Mouse (Mus musculus): ENCODE measurements around the gene Hoxd3. TPM values are rescaled to one million over a fixed set of nuclear protein-coding genes. Genes with fewer than 3 reads are reported as not detected.

The Hoxd3 gene
- polyA plus RNA-seq, 1 experiment: 0.42 TPM

DNA sequence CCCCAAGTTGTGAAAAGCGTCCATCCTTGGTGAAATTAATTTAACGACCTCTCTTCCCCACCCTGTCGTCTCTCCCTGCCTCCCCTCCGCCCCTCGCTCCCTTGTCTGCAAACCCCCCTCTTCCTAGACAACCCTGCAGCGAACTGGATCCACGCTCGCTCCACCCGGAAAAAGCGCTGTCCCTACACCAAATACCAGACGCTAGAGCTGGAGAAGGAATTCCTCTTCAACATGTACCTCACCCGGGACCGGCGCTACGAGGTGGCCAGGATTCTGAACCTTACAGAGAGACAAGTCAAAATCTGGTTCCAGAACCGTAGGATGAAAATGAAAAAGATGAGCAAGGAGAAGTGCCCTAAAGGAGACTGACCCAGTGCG, 12.7 kb upstream of the Hoxd3 start:
- TF ChIP-seq CTCF (IDR thresholded peaks at IDR 0.05; ENCODE audit: extremely low read depth, insufficient read length, insufficient replicate concordance, low read depth, low read length) (no peak), POLR2A (IDR thresholded peaks at IDR 0.05; ENCODE audit: low read depth, low read length) (no peak)
- Histone ChIP-seq H3K36me3 (ENCODE audit: control insufficient read depth, insufficient read depth, low read length) (no peaks in the 10 kb centered on the region), H3K4me1 (ENCODE audit: control insufficient read depth, insufficient read depth, insufficient read length, low read length) (peaks cover 5% of the 10 kb centered on the region), H3K27ac (ENCODE audit: insufficient read depth, low read depth, low read length) (no peak overlapping the region), H3K27me3 (ENCODE audit: control insufficient read depth, insufficient read depth, low read length) (peaks cover 82% of the 10 kb centered on the region), H3K4me3 (ENCODE audit: low read depth, low read length) (no peak overlapping the region)
- 9% methylated on average over 17 of the region's 17 CpGs for WGBS

DNA sequence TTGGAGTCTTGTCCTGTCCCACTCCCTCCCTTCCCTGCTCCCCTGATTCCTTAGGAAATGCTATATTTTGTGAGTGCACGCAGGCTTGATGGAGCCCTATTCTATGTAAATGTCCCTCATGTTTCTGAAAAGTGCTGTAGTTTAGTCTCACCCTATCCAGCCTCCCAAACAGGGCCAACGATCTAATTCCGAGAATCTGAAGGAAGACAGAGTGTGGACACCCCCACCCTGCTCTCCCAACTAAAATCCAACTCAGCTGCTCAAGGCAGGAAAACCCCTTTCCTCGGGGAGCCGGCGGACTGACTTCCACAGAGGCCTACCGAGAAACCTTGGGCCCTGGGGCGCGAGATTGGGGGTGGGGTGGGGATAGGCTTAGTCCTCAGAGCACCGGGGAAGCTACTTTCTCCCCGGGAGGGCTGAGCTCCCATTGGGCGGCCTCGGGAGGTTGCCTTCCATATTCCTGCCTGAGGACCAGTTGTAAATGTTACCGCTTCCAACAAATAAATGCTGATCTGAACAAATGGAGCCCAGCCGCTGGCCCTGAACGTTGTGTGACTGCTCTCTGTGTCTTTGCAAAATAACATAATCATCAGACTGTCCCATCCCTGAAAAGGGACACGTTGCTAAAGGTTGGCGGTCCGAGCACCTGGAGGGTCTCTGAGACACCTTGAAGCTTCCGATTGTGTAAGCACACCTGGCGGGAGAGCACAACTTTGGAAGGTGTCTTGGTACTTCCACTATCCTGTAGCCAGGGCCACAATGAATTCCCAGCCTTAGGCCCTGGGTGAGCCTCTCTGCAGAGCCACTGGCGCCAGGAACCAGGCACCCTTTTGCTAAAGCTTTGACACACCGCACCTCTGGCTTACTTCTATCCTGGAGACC, 11.8 kb upstream of the Hoxd3 start:
- no peaks in the 10 kb centered on the region for H3K36me3 ChIP-seq (ENCODE audit: control insufficient read depth, insufficient read depth, low read length)
- H3K4me3 ChIP-seq (ENCODE audit: low read depth, low read length): no peak overlapping the region
- peaks cover 10% of the 10 kb centered on the region for H3K4me1 ChIP-seq (ENCODE audit: control insufficient read depth, insufficient read depth, insufficient read length, low read length)
- H3K27me3 ChIP-seq (ENCODE audit: control insufficient read depth, insufficient read depth, low read length): peaks cover 85% of the 10 kb centered on the region
- no peak for TF ChIP-seq CTCF (IDR thresholded peaks at IDR 0.05; ENCODE audit: extremely low read depth, insufficient read length, insufficient replicate concordance, low read depth, low read length)
- TF ChIP-seq POLR2A (IDR thresholded peaks at IDR 0.05; ENCODE audit: low read depth, low read length): no peak
- no peak overlapping the region for H3K27ac ChIP-seq (ENCODE audit: insufficient read depth, low read depth, low read length)
- 17% methylated on average over 23 of the region's 23 CpGs for WGBS

DNA sequence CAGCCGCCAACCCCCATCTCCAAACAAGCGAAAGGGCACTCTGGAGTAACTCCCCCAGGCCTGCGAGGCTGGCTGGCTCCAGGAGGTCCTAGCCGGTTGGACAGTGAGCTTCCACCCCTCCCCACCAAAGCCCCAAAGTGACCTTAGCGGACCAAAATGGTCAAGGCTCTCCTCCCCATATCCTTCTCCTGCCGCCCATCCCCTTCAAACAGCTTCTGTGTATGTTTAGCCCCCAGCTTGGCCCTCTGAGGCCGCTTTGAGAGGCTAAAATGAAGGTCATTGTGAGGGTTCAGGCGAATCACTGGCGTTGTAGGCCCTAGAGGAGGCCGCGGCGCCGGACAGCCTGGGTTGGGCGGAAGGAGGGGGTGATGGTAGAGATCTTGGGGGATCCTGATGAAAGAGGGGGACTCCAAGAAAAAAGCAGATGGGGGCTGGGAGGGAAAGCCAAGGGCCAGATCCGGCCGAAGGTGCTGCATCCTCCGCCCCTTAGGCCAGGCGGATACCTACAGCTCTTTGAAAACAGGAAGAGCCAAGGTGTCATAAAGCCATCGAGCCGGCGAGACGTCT, 11.1 kb upstream of the Hoxd3 start:
- WGBS: 10% methylated on average over 22 of the region's 22 CpGs
- TF ChIP-seq POLR2A (IDR thresholded peaks at IDR 0.05; ENCODE audit: low read depth, low read length) (no peak), CTCF (IDR thresholded peaks at IDR 0.05; ENCODE audit: extremely low read depth, insufficient read length, insufficient replicate concordance, low read depth, low read length) (no peak; the same call in 1 of the 2 replicates)
- H3K27ac ChIP-seq (ENCODE audit: insufficient read depth, low read depth, low read length): no peak overlapping the region
- H3K4me3 ChIP-seq (ENCODE audit: low read depth, low read length): no peak overlapping the region
- H3K4me1 ChIP-seq (ENCODE audit: control insufficient read depth, insufficient read depth, insufficient read length, low read length): peaks cover 11% of the 10 kb centered on the region
- H3K36me3 ChIP-seq (ENCODE audit: control insufficient read depth, insufficient read depth, low read length): no peaks in the 10 kb centered on the region
- H3K27me3 ChIP-seq (ENCODE audit: control insufficient read depth, insufficient read depth, low read length): peaks cover 86% of the 10 kb centered on the region

DNA sequence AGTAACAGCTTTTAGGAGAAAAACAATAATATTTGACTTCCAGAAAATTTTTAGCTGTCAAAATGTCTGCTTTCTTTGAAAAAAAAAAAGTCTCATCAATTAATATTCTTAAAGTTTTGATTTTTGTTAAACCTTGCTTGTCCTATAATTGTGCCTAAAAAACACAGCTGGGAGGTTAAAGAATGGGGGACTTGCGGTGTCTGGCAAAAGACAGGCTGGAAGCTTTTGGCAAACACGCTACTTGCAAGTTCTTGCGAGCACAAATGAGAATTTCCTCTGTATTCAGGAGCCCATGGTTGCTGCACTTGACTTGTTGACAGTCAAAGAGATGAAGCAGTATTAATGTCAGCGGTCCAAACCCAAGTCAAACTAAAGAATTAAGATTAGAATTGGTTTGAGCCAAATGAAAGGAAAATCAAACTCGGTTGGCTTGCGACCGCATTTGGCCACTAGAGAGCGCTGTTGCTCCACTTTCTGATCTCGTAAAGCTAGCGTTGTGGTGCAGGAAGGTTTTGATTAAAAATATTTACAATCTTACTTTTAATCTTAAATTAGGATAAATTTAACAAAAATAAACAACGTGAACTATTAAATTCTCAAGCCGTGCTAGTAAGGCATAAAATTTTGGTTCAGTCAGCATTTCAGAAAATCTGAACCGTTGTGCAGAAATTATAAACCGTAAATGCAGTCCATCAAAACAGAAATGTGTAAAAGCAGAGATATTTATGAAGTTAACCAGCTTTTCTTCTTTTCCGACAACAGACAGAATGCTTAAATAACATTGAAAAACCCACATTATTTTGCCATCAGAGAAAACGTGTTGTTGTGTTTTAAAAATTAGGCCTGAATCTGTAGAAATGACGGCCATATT, 9.5 kb upstream of the Hoxd3 start:
- WGBS: 17% methylated on average over 17 of the region's 17 CpGs
- peak; percentile 86; the same call in 1 of the 2 replicates for TF ChIP-seq CTCF (IDR thresholded peaks at IDR 0.05; ENCODE audit: extremely low read depth, insufficient read length, insufficient replicate concordance, low read depth, low read length)
- no peak for TF ChIP-seq POLR2A (IDR thresholded peaks at IDR 0.05; ENCODE audit: low read depth, low read length)
- Histone ChIP-seq H3K36me3 (ENCODE audit: control insufficient read depth, insufficient read depth, low read length) (no peaks in the 10 kb centered on the region), H3K27ac (ENCODE audit: insufficient read depth, low read depth, low read length) (no peak overlapping the region), H3K4me1 (ENCODE audit: control insufficient read depth, insufficient read depth, insufficient read length, low read length) (peaks cover 11% of the 10 kb centered on the region), H3K4me3 (ENCODE audit: low read depth, low read length) (no peak overlapping the region), H3K27me3 (ENCODE audit: control insufficient read depth, insufficient read depth, low read length) (peaks cover 82% of the 10 kb centered on the region)

DNA sequence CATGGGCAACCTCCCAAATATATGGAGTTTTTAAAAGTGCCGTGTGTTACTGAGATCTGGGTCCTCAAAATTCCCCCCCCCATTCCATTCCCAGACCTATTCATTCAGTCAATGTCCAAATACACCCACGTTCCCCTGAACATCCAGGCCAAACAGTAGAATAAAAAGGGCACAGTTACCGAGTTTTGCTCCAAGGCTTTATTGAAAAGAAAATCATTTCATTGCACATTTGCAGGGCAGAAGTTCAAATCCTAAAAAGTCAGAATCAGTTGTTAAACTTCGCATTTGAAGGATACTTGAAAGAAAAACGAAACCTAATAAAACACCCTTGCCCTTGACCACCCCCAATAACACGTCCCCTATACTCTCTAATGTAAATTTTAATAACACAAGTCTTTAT, 8.9 kb upstream of the Hoxd3 start:
- Histone ChIP-seq H3K27ac (ENCODE audit: insufficient read depth, low read depth, low read length) (no peak overlapping the region), H3K4me3 (ENCODE audit: low read depth, low read length) (no peak overlapping the region), H3K27me3 (ENCODE audit: control insufficient read depth, insufficient read depth, low read length) (peaks cover 79% of the 10 kb centered on the region), H3K36me3 (ENCODE audit: control insufficient read depth, insufficient read depth, low read length) (no peaks in the 10 kb centered on the region), H3K4me1 (ENCODE audit: control insufficient read depth, insufficient read depth, insufficient read length, low read length) (peaks cover 10% of the 10 kb centered on the region)
- 36% methylated on average over 6 of the region's 6 CpGs for WGBS
- TF ChIP-seq CTCF (IDR thresholded peaks at IDR 0.05; ENCODE audit: extremely low read depth, insufficient read length, insufficient replicate concordance, low read depth, low read length) (no peak), POLR2A (IDR thresholded peaks at IDR 0.05; ENCODE audit: low read depth, low read length) (no peak)

DNA sequence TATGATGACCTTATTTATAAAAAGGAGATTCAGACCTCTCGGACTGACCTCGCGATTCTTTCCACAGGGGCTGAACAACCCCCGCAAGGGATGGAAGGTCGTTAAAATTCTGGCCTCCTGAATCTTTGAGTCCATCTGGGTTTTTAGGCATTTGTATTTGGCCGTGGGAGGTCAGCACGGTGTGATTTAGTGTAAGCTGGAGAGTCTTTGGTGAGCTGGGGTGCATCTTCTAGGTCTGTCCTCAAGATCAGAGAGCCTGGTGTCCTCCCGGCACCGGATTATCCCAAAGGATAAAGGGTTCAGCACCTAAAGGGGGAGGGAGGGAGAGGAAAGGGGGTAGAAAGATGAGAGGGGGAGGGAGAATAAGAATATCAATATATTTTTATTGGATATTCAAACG, 8.4 kb upstream of the Hoxd3 start:
- no peak overlapping the region for H3K4me3 ChIP-seq (ENCODE audit: low read depth, low read length)
- H3K36me3 ChIP-seq (ENCODE audit: control insufficient read depth, insufficient read depth, low read length): no peaks in the 10 kb centered on the region
- WGBS: 26% methylated on average over 10 of the region's 10 CpGs
- no peak overlapping the region for H3K27ac ChIP-seq (ENCODE audit: insufficient read depth, low read depth, low read length)
- peaks cover 76% of the 10 kb centered on the region for H3K27me3 ChIP-seq (ENCODE audit: control insufficient read depth, insufficient read depth, low read length)
- no peak for TF ChIP-seq POLR2A (IDR thresholded peaks at IDR 0.05; ENCODE audit: low read depth, low read length)
- TF ChIP-seq CTCF (IDR thresholded peaks at IDR 0.05; ENCODE audit: extremely low read depth, insufficient read length, insufficient replicate concordance, low read depth, low read length): no peak
- peaks cover 6% of the 10 kb centered on the region; the same call in 1 of the 2 replicates for H3K4me1 ChIP-seq (ENCODE audit: control insufficient read depth, insufficient read depth, insufficient read length, low read length)

All from small intestine, adult 2 months (tissue).